Mouse (Mus musculus): Measurements from ENCODE around the gene Hnrnpdl.

DNA sequence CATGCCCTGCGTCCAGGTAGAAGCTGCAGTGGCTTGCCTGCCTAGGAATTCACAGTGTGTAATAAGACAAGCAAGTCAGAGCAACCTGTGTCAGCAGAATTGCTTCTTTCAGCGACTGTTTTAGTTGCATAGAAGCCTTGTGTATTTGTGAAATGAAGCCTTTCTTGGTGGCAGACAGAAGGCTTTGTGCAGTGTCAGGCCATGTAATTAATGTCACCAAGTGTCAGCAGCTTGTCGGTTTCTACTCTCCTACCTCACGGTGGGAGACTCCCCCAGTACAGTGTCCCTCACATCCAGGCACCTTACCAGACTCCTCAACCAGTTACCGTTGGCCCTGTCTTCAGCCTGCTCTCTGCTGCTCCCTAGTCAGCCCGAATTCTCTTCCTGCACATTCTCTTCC lies 19.9 kb upstream of the Hnrnpdl start:
- TF ChIP-seq CTCF (conservative IDR thresholded peaks at IDR 0.05 in 1 of 2, IDR thresholded peaks at IDR 0.05 in 1 of 2; ENCODE audit: low read depth in 2 of 2, low read length in 2 of 2) (no peak), POLR2A (IDR thresholded peaks at IDR 0.05; ENCODE audit: low read depth, low read length) (no peak), ZC3H11A (IDR thresholded peaks at IDR 0.05; ENCODE audit: low read depth, low read length) (no peak), E2F4 (IDR thresholded peaks at IDR 0.05; ENCODE audit: insufficient replicate concordance, low read depth, low read length) (no peak), SIN3A (IDR thresholded peaks at IDR 0.05; ENCODE audit: low read length) (no peak), MXI1 (IDR thresholded peaks at IDR 0.05; ENCODE audit: low read depth, low read length) (no peak), CHD2 (IDR thresholded peaks at IDR 0.05; ENCODE audit: low read length) (no peak)

All from CH12.LX (cell line).